Mouse (Mus musculus) stomach, embryonic 15.5 days (tissue): Measurements from ENCODE around the gene Trabd2b. TPM values are rescaled to one million over a fixed set of nuclear protein-coding genes. Genes with fewer than 3 reads are reported as not detected.

ENCODE experiments used
- ATAC-seq: fragments of 200-750 bp; cut with Nextera tagmentation; 2 replicates; pipeline ENCODE4 v1.8.0; 2017; ENCODE audit warnings: low read depth, moderate number of reproducible peaks, moderate TSS enrichment; ENCODE audit not compliant: insufficient read depth, low FRiP score
- H3K27ac ChIP-seq: fragments of 300-500 bp; sonication (generic); 2 replicates; pipeline ENCODE4 v1.5.1; 2015; ENCODE audit warnings: mild to moderate bottlenecking, inconsistent platforms
- H3K27me3 ChIP-seq: fragments of 300-500 bp; sonication (generic); replicated peaks from 2 replicates; pipeline ENCODE4 v1.6.1; 2015; ENCODE audit warnings: inconsistent platforms
- H3K36me3 ChIP-seq: fragments of 300-500 bp; sonication (generic); 2 replicates; pipeline ENCODE4 v1.6.1; 2015; ENCODE audit warnings: inconsistent platforms
- H3K4me1 ChIP-seq: fragments of 300-500 bp; sonication (generic); 2 replicates; pipeline ENCODE4 v1.6.1; 2015; ENCODE audit warnings: inconsistent platforms
- H3K4me2 ChIP-seq: fragments of 300-500 bp; sonication (generic); 2 replicates; pipeline ENCODE4 v1.6.1; 2015; ENCODE audit warnings: mild to moderate bottlenecking, inconsistent platforms
- H3K4me3 ChIP-seq: fragments of 300-500 bp; sonication (generic); replicated peaks from 2 replicates; pipeline ENCODE4 v1.5.1; 2015; ENCODE audit warnings: inconsistent platforms
- H3K9ac ChIP-seq: fragments of 300-500 bp; sonication (generic); 2 replicates; pipeline ENCODE4 v1.6.1; 2015; ENCODE audit warnings: inconsistent platforms
- H3K9me3 ChIP-seq: fragments of 300-500 bp; sonication (generic); 2 replicates; pipeline ENCODE4 v1.6.1; 2016; ENCODE audit warnings: inconsistent platforms
- WGBS: fragments of 180-500 bp; shearing (Covaris S2); methylation state at CpG from one replicate; pipeline ENCODE4 v1.1.7; 2015; 5-methylcytosine and 5-hydroxymethylcytosine counted together
- polyA plus RNA-seq: library from polyadenylated mRNA; unstranded; fragments of >200 nt; fragmentation: Nextera tagmentation; extraction: Ambion mirVana; gene quantifications from 2 replicates; pipeline ENCODE4 v1.2.1, GENCODE M21; 2015

Trabd2b gene
- polyA plus RNA-seq, 1 experiment from 2014 or later, result 0.86 TPM

DNA sequence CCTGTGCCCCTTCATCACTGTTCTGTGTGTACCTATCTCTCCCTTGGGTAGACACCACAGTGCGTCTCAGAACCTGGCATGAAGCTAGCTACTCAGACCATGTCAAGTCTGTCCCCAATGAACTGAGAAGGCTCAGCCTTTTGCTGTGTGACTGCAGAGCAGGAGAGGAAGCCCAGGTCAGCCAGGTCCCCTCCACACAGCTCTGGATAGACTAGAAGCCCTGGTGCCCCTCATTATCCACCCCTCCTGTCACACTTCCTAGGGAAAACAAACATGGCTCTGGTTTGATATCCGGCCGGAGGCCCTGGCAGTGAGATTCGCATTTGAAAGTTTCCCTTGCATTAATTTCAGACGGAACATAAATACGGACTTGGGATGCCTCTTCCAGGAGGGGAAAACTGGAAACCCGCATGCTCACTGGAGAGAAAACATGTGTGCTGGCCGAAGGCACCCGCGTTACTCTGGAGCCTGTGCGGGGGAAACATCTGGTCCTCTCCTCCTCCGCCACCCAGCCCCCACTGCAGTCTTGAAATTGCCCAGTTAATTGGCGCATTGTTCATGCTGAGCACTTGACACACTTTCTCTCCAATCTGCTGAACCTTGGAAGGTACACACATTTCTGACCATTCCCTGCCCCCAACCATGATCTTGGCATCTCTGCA is 187.2 kb downstream of the Trabd2b start:
- no peak overlapping the region for H3K9ac ChIP-seq
- H3K4me2 ChIP-seq, result no peak overlapping the region
- no peak overlapping the region for H3K4me3 ChIP-seq
- H3K4me1 ChIP-seq, result peaks cover 11% of the 10 kb centered on the region; the same call in 1 of the 2 replicates
- H3K9me3 ChIP-seq, result no peaks in the 10 kb centered on the region
- no peak for ATAC-seq
- H3K36me3 ChIP-seq, result no peaks in the 10 kb centered on the region
- no peak overlapping the region for H3K27ac ChIP-seq
- H3K27me3 ChIP-seq, result no peaks in the 10 kb centered on the region
- 44% methylated on average over 13 of the region's 13 CpGs for WGBS

DNA sequence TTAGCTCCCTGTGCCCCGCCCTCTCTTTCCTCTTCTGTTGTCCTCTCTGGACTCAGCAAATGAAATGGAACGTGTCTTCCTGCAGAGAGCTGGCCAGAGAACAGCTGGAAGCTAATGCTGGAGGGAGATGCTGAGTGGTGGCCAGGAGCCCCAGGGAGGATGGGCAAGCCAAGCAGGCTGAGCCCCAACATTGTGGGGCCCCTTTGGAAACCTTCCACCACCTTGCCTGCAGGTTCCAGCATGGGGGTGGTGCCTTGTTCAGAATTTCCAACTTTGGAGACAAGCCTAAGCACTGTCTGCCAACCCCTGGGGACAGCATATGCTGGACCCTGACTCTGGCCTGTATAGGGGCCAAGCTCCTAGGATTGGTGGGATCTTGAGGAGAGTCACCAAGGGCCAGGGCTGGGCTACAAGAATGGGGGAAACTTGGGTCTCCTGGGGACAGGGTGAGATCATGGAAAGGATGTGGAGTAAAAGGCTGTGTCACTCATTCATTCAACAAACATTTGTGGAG is 188.7 kb downstream of the Trabd2b start:
- Histone ChIP-seq H3K4me2 (no peak overlapping the region), H3K4me1 (peaks cover 11% of the 10 kb centered on the region; the same call in 1 of the 2 replicates), H3K4me3 (no peak overlapping the region), H3K27ac (no peak overlapping the region), H3K36me3 (no peaks in the 10 kb centered on the region), H3K27me3 (no peaks in the 10 kb centered on the region), H3K9ac (no peak overlapping the region), H3K9me3 (no peaks in the 10 kb centered on the region)
- WGBS, result 32% methylated on average over 2 of the region's 2 CpGs
- no peak for ATAC-seq

DNA sequence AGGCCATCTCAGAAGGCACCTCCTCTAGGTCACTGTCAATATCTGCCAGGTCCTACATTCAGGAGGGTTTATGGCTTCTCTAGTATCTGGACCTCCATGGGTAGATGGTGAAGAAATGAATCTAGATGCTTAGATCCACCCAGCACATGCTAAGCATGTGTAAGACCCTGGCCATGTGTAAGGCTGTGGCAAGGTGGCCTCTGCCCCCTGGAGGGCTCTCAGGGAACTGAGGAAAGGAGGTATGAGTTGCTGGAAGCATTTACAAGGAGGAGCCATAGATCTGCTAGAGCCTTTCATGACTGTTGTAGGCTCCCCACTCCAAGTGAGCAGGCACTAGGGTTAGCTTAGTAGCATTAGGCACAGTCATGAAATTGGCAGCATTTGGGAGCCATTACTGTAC is 192.6 kb downstream of the Trabd2b start:
- ATAC-seq, result no peak
- no peak overlapping the region for H3K27ac ChIP-seq
- no peak overlapping the region for H3K4me3 ChIP-seq
- no peaks in the 10 kb centered on the region for H3K27me3 ChIP-seq
- no peaks in the 10 kb centered on the region for H3K9me3 ChIP-seq
- no peak overlapping the region for H3K9ac ChIP-seq
- H3K4me2 ChIP-seq, result no peak overlapping the region
- peaks cover 11% of the 10 kb centered on the region; the same call in 1 of the 2 replicates for H3K4me1 ChIP-seq
- no peaks in the 10 kb centered on the region for H3K36me3 ChIP-seq

DNA sequence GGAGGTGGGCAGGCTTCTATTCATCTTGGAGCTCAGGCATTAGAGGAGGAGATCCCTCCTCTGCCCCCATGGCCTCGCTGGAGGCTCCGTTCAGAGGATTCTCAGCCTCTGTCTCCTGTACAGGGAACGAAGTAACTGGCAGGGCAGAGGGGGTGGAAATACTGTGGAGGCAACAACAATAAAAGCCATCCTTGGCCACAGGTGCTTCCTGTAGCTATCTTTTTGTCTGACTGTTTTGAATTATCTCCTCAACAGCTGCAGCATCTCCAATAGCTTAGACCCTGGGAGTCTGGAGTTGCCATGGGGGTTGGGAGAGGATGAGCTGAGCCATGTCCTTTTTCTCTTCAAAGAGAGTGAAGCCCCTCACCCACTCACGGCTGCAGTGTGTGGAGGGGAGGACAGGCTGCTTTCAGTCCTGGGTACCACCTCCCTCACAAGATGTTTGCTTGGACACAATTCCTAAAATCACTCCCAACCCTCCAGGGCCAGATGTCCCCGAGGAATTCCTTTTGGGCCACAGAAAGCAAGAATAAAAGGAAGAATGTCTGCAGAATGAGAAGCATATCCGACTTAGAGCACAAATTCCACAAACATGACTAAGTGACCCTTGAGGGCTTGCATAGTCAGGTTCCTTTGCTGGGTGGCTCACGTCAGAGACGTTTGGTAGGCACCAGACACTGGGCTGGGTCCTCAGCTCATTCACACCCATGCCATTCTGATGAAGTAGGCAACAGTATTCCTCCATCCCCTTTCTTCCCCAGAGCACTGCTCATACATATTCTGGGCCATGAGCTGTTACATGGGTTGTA is 194.9 kb downstream of the Trabd2b start:
- Histone ChIP-seq H3K27ac (no peak overlapping the region), H3K9ac (no peak overlapping the region)
- no peak for ATAC-seq

DNA sequence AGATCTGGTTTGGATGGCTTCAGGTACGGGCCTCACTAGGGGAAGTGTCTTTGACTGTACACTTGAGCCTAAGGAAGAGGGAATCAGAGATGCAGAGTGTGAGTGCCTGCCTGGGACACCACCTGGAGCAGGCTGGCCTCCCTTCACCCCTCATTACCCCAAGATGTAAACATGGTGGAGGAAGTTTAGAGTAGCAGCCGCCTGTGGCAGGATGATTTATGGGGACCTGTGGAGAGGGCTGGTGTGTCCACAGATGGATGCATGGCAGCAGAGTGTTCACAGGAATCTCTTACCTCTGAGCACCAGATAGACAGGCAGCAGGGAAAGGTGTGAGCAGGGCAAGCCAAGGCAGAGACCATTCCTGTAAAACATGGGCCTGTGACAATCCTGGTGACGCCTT is 199.1 kb downstream of the Trabd2b start:
- ATAC-seq, result no peak
- Histone ChIP-seq H3K36me3 (no peaks in the 10 kb centered on the region), H3K27ac (no peak overlapping the region), H3K27me3 (no peaks in the 10 kb centered on the region), H3K9me3 (no peaks in the 10 kb centered on the region), H3K9ac (no peak overlapping the region), H3K4me2 (no peak overlapping the region), H3K4me1 (0 out of 2 replicates have a peak, but pooled peaks cover 4% of the 10 kb centered on the region), H3K4me3 (no peak overlapping the region)
- WGBS, result 34% methylated on average over 3 of the region's 3 CpGs

More for the DNA sequence above, 194.9 kb downstream of the Trabd2b start:
- Histone ChIP-seq H3K4me3 (no peak overlapping the region), H3K27me3 (no peaks in the 10 kb centered on the region), H3K4me1 (0 out of 2 replicates have a peak, but pooled peaks cover 4% of the 10 kb centered on the region), H3K9me3 (no peaks in the 10 kb centered on the region), H3K4me2 (no peak overlapping the region), H3K36me3 (no peaks in the 10 kb centered on the region)
- 26% methylated on average over 8 of the region's 8 CpGs for WGBS

DNA sequence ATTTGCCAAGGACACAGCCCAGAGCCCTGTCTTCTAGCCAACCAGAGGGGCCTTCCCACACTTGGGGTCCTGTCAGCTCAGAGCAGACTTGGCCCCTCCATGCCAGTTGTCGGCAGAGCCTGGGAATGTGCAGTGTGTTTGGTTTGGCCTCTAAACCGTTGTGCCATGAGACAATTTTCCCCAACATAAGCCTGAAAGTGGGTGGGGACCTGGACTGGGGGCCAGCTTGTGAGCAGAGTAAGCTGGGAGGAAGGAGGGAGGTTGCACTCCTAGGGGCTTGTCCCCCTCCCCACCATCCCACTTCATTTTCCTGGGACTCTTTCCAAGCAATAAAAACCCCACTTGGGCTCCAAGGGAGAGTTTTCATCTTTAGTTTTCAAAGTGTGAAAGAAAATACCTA is 201.3 kb downstream of the Trabd2b start:
- Histone ChIP-seq H3K9ac (no peak overlapping the region), H3K27me3 (no peaks in the 10 kb centered on the region), H3K9me3 (no peaks in the 10 kb centered on the region), H3K4me3 (no peak overlapping the region), H3K4me2 (no peak overlapping the region), H3K27ac (no peak overlapping the region), H3K36me3 (no peaks in the 10 kb centered on the region), H3K4me1 (no peaks in the 10 kb centered on the region)
- WGBS, result 52% methylated on average over 2 of the region's 2 CpGs
- ATAC-seq, result no peak

DNA sequence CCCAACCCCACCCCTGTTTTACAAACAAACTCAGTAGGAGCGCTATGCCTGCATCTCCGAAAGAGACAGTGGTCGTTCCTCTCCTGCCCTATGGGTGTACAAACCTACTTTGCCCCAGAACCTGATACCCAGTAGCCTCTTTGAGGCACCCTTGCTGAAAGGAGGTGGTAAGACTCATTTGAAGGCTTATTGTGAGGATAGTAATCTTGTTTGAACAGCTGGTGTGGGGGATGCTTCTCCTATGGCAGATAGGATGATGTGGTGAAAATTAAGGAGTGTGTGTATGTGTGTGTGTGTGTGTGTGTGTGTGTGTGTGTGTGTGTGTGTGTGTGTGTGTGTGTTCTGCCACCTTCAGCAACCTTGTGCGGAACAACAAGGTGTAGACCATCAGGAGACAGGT is 202.8 kb downstream of the Trabd2b start:
- H3K27me3 ChIP-seq, result no peaks in the 10 kb centered on the region
- no peak overlapping the region for H3K4me2 ChIP-seq
- H3K9ac ChIP-seq, result no peak overlapping the region
- ATAC-seq, result no peak
- no peak overlapping the region for H3K4me3 ChIP-seq
- no peaks in the 10 kb centered on the region for H3K36me3 ChIP-seq
- H3K4me1 ChIP-seq, result no peaks in the 10 kb centered on the region
- no peaks in the 10 kb centered on the region for H3K9me3 ChIP-seq
- H3K27ac ChIP-seq, result no peak overlapping the region
- 72% methylated on average over 3 of the region's 4 CpGs for WGBS

DNA sequence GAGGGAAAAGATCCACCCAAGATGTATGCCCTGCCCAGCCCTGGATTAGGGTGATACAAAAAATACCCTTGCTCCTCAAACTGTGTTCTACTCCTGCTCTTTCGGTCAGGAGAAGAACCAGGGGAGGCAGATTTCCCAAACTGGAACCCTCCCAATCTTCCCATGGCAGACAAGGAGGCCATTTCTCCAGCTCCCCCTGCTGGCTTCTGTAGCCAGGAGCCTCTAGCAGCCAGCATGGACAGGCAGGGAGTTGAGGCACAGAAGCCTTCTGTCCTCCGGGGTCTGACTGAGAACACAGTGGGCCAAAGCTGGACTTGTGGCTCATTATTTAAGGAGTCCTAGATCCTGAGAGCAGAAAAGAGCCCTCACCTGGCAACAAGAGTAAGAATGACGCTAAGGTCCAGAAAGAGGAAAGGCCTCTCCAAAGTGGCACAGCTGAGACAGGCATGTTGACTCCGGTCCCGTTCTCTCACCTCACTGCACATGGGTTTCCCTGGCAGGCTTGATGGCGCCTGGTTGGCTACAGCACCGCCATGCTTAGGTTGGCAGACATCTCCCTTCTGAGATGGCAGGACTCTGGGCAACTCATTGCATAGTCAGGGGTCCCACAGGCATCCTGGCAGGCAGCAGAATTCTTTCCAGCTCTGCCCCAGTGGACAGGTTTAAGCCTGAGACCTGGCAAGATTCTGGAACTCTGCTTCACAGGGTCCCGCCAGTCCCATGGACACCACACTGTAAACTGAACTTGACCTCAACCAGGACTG is 204.8 kb downstream of the Trabd2b start:
- no peaks in the 10 kb centered on the region for H3K27me3 ChIP-seq
- WGBS, result 82% methylated on average over 8 of the region's 8 CpGs
- no peak overlapping the region for H3K27ac ChIP-seq
- no peak for ATAC-seq
- no peak overlapping the region for H3K4me3 ChIP-seq
- H3K36me3 ChIP-seq, result no peaks in the 10 kb centered on the region
- no peak overlapping the region for H3K9ac ChIP-seq
- H3K9me3 ChIP-seq, result no peaks in the 10 kb centered on the region
- no peaks in the 10 kb centered on the region for H3K4me1 ChIP-seq
- no peak overlapping the region for H3K4me2 ChIP-seq

DNA sequence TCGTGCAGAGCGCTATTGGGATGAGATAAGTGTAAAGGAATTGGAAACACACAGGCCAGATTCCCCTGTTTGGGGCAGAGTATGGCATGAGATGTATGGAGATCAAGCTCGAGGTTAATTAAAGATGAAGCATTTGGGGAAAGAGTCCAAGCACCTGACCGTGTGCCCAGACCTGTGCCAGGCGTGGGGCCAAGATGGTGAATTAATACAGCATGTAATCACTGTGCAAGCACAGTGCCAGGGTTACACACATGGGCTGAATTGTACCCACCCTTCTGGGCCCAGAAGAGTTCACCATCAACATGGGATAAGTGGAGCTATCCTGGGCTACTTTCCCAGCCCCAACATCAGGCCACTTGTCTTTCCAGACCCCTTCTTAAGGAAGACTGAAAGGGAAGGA is 205.5 kb downstream of the Trabd2b start:
- Histone ChIP-seq H3K36me3 (no peaks in the 10 kb centered on the region), H3K9me3 (no peaks in the 10 kb centered on the region), H3K4me2 (no peak overlapping the region), H3K4me3 (no peak overlapping the region), H3K4me1 (no peaks in the 10 kb centered on the region), H3K9ac (no peak overlapping the region), H3K27ac (no peak overlapping the region), H3K27me3 (no peaks in the 10 kb centered on the region)
- WGBS, result 81% methylated on average over 5 of the region's 5 CpGs
- no peak for ATAC-seq

DNA sequence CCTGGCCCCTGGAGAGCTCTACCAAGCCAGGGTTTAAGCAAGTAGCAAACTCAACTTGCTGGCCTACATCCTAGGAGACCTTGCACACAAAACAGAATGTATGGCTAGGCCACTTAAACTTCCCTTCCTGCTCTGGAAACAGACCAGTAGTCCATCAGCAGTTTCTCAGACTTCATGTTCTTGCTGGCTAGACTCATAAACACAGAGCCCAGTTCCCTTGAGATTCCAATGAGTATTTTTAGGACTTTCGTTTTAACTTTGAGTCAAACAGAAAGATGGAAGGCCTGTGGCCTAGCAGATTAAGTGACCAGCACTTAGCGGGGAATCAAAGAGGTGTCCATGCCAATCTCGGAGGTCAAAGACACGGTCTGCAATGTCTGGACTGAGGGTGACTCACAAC is 206.3 kb downstream of the Trabd2b start:
- Histone ChIP-seq H3K9ac (no peak overlapping the region), H3K9me3 (no peaks in the 10 kb centered on the region), H3K4me2 (no peak overlapping the region), H3K36me3 (no peaks in the 10 kb centered on the region), H3K4me3 (no peak overlapping the region), H3K27ac (no peak overlapping the region), H3K27me3 (no peaks in the 10 kb centered on the region), H3K4me1 (no peaks in the 10 kb centered on the region)
- WGBS, result 77% methylated on average over 4 of the region's 4 CpGs
- no peak for ATAC-seq

DNA sequence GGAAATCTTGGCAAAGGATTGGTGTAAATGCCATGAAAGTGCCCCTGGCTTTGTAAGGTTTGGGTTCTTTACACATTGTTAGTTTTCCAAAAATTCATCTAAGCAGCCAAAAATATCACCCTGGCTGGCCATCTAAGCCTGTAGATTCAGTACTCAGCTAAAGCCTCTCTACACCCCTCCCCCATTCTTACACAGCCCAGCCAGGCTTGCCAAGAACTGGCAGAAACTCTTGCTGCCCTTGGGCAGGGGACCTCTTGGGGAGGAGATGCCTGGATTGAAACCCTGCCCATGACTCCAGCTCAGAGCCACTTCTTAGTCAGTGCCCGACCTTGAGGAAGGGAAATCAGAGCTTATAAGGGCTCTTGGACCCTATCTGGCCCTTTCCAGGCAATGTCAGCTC is 207.6 kb downstream of the Trabd2b start:
- no peak for ATAC-seq
- Histone ChIP-seq H3K36me3 (no peaks in the 10 kb centered on the region), H3K4me1 (no peaks in the 10 kb centered on the region), H3K4me3 (no peak overlapping the region), H3K4me2 (no peak overlapping the region), H3K9me3 (no peaks in the 10 kb centered on the region), H3K27ac (no peak overlapping the region), H3K27me3 (no peaks in the 10 kb centered on the region), H3K9ac (no peak overlapping the region)
- WGBS, result 70% methylated on average over 1 of the region's 1 CpGs

DNA sequence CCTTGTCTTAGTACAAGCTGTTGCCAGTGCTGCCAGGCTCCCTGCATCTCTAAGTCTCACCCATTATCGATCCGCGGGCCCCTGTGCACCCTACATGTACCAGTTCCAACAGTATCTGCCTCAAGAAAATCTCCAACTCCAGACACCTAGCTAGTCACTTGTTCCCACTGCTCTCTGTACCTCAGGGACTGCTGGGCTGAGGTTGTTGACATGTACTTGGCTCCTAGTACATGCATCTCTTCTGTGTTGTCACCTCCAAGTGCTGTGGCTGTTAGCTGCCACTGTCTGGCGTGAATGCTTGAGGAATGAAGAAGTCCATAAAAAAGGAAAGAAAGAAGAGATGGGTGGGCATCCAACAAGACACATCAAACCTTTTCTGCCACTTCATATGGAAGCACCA is 209.2 kb downstream of the Trabd2b start:
- Histone ChIP-seq H3K36me3 (no peaks in the 10 kb centered on the region), H3K4me1 (no peaks in the 10 kb centered on the region), H3K9ac (no peak overlapping the region), H3K27ac (no peak overlapping the region), H3K9me3 (no peaks in the 10 kb centered on the region), H3K4me3 (no peak overlapping the region), H3K4me2 (no peak overlapping the region), H3K27me3 (no peaks in the 10 kb centered on the region)
- 87% methylated on average over 4 of the region's 4 CpGs for WGBS
- ATAC-seq, result no peak
